Mouse (Mus musculus): ENCODE results near the gene Cic.
"Not testable (repeated sequence)": the region's sequence is repeated elsewhere in the genome, so short reads cannot be mapped to it uniquely, and the experiment has no call there.

Gene Cic

GRCm38 (mm10) chr7:25305956-25306613, 38.6 kb downstream of the Cic start, which contains the start of gene Tmem145:
Gene Tmem145, plus strand, starts transcription at chr7:25306106.
- no peak for DNase-seq (ENCODE audit: low read depth, low spot score)

- no peak for DNase-seq (ENCODE audit: low read depth, low spot score)
Observed at GRCm38 (mm10) chr7:25306614-25306996, 39.1 kb downstream of the Cic start.

DNA sequence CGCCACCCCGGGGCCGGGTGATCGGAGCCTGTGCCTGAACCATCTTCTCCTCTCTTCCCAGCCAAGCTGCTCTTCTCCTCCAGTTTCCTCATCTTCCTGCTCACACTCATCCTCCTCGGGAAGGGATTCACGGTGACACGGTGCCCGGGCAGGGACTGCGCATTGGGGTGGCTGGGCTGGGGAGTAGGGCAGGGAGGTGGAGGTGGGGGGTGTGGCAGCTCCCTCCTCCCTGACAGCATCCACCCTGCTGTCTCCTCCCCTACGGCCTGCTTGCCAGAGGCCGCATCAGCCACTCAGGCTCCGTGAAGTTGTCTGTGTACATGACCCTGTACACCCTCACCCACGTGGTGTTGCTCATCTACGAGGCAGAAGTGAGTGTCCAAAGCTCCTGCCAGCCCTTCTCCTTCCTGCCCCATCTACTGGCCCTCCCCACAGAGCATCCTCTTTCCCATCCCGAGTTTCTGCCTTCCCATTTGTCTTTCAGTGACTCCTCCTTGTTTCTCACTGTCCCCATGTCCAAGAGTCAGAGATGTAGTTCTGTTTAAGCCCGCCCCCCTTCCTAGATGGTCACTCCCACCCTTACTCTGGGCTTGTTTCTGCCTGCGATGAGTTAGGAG, 41.3 kb downstream of the Cic start:
- DNase-seq (ENCODE audit: low read depth, low spot score): no peak

DNA sequence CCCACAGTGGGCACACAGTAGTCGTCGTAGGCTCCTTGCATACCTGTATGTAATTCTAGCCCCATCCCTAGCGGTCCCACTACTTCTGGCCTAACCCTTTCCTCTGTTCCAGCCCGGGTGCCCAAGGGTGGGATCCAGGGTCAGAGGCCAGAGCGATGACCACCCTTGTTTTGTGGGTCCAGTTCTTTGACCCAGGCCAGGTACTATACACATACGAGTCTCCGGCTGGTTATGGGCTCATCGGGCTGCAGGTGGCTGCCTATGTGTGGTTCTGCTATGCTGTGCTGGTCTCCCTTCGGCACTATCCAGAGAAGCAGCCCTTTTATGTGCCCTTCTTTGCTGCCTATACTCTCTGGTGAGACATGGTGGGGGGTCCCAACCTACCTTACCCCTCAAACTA, 41.9 kb downstream of the Cic start:
- DNase-seq (ENCODE audit: low read depth, low spot score): no peak

DNA sequence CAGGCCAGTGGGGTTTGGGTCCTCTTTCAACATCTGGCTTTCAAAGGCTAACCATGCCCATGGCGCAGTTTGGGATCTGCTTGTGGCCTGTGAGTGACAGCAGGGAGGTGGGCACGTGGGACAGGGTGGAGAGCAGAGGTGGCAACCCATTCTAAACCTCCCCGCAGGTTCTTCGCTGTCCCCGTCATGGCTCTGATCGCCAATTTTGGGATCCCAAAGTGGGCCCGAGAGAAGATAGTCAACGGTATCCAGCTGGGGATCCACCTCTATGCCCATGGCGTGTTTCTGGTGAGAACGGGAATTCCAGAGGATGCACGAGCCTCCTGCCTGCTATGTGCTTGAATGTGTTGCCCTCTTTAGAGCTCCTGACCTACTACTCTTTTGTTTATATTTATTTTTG, 43.7 kb downstream of the Cic start:
- DNase-seq (ENCODE audit: low read depth, low spot score): no peak

- DNase-seq (ENCODE audit: low read depth, low spot score): no peak
Observed at GRCm38 (mm10) chr7:25313325-25313724, 45.8 kb downstream of the Cic start.

GRCm38 (mm10) chr7:25314606-25315305, 47.3 kb downstream of the Cic start:
- no peak for DNase-seq (ENCODE audit: low read depth, low spot score)

- DNase-seq (ENCODE audit: low read depth, low spot score): no peak
Observed at GRCm38 (mm10) chr7:25315306-25316041, 48.0 kb downstream of the Cic start.

GRCm38 (mm10) chr7:25316532-25317445, 49.3 kb downstream of the Cic start, which contains the start of gene Megf8:
Gene Megf8, plus strand, starts transcription at chr7:25317164.
- DNase-seq (ENCODE audit: low read depth, low spot score): peak; percentile 98

DNA sequence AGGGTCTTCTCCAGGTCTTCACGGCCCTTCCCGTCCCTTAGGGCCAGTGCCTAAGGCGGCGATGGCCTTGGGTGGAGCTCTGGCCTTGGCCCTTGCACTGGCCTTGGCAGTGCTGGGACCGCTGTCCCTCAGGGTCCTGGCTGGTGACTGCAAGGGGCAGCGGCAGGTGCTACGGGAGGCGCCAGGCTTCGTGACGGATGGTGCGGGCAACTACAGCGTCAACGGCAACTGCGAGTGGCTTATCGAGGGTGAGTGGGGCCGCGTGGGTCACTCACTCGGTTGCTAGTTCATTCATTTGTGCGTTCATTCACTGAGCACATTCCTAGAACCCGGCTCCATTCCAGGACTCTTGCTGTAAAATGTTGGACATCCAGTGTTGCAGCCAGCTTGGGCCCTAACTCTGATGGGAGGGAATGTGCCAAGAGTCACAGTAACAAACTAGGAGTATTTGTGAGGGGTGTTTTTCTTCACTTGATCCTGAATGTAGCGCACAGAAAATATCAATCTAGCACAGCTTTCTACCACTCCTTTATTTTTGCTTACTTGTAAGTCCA, 50.0 kb downstream of the Cic start:
- no peak for DNase-seq (ENCODE audit: low read depth, low spot score)

DNA sequence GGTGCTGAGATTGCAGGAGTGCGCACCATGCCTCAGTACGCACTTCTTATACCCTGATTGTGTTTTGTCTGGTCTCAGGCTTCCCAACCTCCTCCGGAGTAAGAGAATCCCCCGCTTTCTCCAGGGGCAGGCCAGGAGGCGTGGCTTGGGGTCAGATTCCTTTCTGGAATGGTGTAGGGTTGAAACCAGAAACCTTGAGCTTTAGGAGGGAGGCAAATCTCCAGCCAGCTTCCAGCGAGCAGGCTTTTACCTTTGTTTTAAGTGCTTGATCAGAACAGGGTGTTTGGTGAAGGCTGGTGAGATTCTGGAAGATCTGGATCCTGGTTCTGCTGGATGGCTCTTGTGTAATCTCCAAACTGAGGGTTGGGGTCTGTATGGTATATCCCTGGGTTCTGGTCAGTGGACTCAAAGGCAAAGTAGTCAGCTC, 54.6 kb downstream of the Cic start:
- no peak for DNase-seq (ENCODE audit: low read depth, low spot score)

DNA sequence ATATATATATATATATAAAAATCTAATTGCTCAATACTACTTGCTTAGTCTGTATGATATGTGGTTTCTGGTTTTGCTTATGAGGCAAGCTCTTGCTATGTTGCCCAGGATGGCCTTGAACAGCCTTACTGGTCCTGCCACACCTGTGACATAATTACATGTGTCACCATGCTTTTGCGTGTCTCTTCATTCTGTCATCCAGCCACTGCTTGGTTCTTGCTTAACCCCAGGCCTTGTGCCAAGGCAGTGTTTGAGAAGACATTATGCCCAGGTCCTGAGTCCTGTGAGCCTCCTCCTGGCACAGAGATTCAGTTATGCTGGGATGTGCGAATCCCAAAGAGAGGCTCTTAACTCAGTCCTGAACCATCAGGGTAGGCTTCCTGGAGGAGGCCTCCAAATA, 55.7 kb downstream of the Cic start:
- no peak for DNase-seq (ENCODE audit: low read depth, low spot score)

DNA sequence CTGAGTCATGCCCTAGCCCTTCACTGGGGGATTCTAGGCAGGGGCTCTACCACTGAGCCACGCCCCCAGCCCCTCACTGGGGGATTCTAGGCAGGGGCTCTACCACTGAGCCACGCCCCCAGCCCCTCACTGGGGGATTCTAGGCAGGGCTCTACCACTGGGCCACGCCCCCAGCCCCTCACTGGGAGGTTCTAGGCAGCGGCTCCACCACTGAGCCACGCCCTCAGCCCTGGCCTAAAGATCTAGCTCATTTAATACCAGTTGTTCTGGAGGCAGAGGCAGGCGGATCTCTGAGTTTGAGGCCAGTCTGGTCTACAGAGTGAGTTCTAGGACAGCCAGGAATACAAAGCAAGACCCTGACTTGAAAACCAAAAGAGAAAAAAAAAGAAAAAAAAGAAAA, 57.9 kb downstream of the Cic start:
- DNase-seq (ENCODE audit: low read depth, low spot score): not testable (repeated sequence)

- no peak for DNase-seq (ENCODE audit: low read depth, low spot score)
Observed at GRCm38 (mm10) chr7:25326233-25326632, 58.7 kb downstream of the Cic start.

DNA sequence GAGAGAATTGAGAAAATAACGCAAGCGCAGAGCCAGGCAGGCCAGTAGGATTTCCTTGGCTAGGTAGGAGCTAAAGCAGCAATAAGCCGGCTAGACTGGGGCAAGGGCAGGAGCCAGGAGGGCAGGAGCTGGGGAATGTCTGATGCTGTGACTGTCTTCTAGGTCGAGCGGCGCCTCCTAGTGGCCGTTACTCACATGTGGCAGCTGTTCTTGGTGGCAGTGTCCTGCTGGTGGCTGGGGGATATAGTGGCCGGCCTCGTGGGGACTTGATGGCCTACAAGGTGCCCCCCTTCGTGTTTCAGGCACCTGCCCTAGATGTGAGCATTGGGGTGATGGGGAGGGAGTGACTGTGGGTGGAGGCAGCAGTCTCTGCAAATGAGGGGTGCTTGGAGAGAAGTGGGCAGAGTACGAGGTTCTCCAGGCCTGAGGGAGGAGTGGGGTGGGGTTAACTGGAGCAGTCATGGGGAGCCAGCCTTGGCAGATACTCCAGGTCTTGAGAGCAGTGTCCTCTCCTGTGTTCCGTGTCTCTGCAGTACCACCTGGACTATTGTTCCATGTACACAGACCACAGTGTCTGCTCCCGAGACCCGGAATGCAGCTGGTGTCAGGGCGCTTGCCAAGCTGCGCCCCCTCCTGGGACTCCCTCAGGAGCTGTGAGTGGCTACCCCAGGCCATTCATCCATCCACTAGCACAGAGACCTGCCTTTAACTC, 66.2 kb downstream of the Cic start:
- peak; percentile 79 for DNase-seq (ENCODE audit: low read depth, low spot score)

- no peak for DNase-seq (ENCODE audit: low read depth, low spot score)
Observed at GRCm38 (mm10) chr7:25334472-25334871, 67.0 kb downstream of the Cic start.

GRCm38 (mm10) chr7:25339329-25339728, 71.8 kb downstream of the Cic start:
- no peak for DNase-seq (ENCODE audit: low read depth, low spot score)

GRCm38 (mm10) chr7:25341000-25341784, 73.7 kb downstream of the Cic start:
- no peak for DNase-seq (ENCODE audit: low read depth, low spot score)

All from skeletal muscle tissue, adult 2 months (tissue).